Comparison of ENCODE assay signal across 8 mouse cellular contexts in the genomic region with DNA sequence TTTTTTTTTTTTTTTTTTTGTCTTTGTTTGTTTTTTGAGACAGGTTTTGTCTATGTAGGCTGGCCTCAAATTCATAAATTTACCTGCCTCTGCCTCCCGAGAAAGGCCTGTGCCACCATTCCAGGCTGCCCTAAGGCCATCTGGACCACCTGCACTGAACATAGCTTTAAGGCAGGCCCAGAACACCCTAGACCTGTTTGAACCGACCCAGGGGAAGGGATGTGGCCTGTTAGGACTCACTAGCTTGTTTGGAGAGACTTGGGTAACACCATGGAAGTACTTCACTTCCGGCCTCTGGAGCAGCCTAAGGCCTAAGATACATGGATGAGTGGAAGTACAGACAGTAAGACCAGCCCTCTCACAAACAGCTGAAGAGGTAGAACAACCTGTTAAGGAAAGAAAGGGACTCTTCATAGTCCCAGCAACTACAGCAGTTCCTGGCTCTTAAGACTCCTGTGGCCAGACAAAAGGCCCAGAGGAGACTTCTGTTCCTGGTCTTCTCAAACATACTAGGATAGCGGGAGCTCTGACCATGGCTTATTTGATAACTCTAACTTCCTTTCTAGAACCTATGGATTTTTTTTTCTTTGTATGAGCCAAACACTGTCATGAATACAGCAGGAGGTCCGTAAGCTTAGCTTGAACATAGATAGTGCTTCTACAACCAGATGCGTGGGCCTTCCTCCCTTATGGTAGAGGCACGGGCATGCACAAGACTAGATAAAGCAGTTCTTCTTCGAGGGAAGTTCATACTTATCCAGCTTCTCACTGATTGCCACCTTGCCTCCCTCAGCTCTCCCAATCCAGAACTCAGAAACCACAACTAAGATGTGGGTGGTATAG. TPM values are rescaled to one million over a fixed set of nuclear protein-coding genes. Genes with fewer than 3 reads are reported as not detected.
DNase-seq lines count a peak whose midpoint lies in the region; ATAC-seq and TF ChIP-seq lines count a peak whose summit lies in the region.

No protein-coding gene starts in this region.

- H3K9me3 ChIP-seq in limb, embryonic 15.5 days, result no peaks in the 10 kb centered on the region

- peak; percentile 16 for DNase-seq in embryo, embryonic 10 days (ENCODE audit: low spot score)
- no peak for DNase-seq in embryo, embryonic 11 days
- DNase-seq in thymus, postnatal 0 days (ENCODE audit: low spot score), result peak; percentile 38
- DNase-seq in thymus, postnatal 25 days, result no peak
- no peak for DNase-seq in left cerebral cortex, postnatal 36 days (ENCODE audit: low spot score in 2 of 2)
- no peak for DNase-seq in adrenal gland, postnatal 4 days (ENCODE audit: low spot score in 2 of 2)

- H3K4me3 ChIP-seq in limb, embryonic 15.5 days, result no peak overlapping the region
- no peak overlapping the region for H3K4me3 ChIP-seq in small intestine, adult 2 months (ENCODE audit: low read depth, low read length)

- no peak for ATAC-seq in limb, embryonic 15.5 days (ENCODE audit: insufficient number of reproducible peaks, low FRiP score, low TSS enrichment, low read depth)

- peaks cover 32% of the 10 kb centered on the region for H3K4me1 ChIP-seq in limb, embryonic 15.5 days
- H3K4me1 ChIP-seq in small intestine, adult 2 months (ENCODE audit: control insufficient read depth, insufficient read depth, insufficient read length, low read length), result peaks cover 13% of the 10 kb centered on the region

- peaks cover 4% of the 10 kb centered on the region; the same call in 1 of the 2 replicates for H3K36me3 ChIP-seq in limb, embryonic 15.5 days
- H3K36me3 ChIP-seq in small intestine, adult 2 months (ENCODE audit: control insufficient read depth, insufficient read depth, low read length), result no peaks in the 10 kb centered on the region

- WGBS in limb, embryonic 15.5 days, result 81% methylated on average over 8 of the region's 8 CpGs
- WGBS in small intestine, adult 2 months, result 88% methylated on average over 8 of the region's 8 CpGs

- H3K4me2 ChIP-seq in limb, embryonic 15.5 days, result peak overlapping the region; percentile 69

- no peak overlapping the region for H3K9ac ChIP-seq in limb, embryonic 15.5 days

- H3K27ac ChIP-seq in limb, embryonic 15.5 days, result peak overlapping the region; percentile 100
- H3K27ac ChIP-seq in small intestine, adult 2 months (ENCODE audit: insufficient read depth, low read depth, low read length), result 0 out of 2 replicates have a peak overlapping the region, but pooled peaks have one; percentile 63

- intact Hi-C loops in left cerebral cortex, postnatal 36 days (cut with DNase I), result no loop called here

- no peaks in the 10 kb centered on the region for H3K27me3 ChIP-seq in limb, embryonic 15.5 days
- H3K27me3 ChIP-seq in small intestine, adult 2 months (ENCODE audit: control insufficient read depth, insufficient read depth, low read length), result no peaks in the 10 kb centered on the region

- TF ChIP-seq CTCF in small intestine, adult 2 months (IDR thresholded peaks at IDR 0.05; ENCODE audit: extremely low read depth, insufficient read length, insufficient replicate concordance, low read depth, low read length), result no peak

- no peak for TF ChIP-seq POLR2A in small intestine, adult 2 months (IDR thresholded peaks at IDR 0.05; ENCODE audit: low read depth, low read length)

RNA-seq across cellular contexts. Expression of a gene that starts 2.5 kb away (rescaled TPM):
- polyA plus RNA-seq in thymus, postnatal 0 days (2015; fragmentation: Nextera tagmentation; extraction: Ambion mirVana), result 3,795 and 4,477 TPM in 2 replicates
- 1,783 and 2,088 TPM in 2 replicates for polyA plus RNA-seq in limb, embryonic 15.5 days (2015; fragmentation: Nextera tagmentation; extraction: Ambion mirVana)
- 212 and 749 TPM in 2 replicates for polyA plus RNA-seq in small intestine, adult 2 months (2012; rRNA removed)
- total RNA-seq in left cerebral cortex, postnatal 36 days (2021), result 100 to 1,000 TPM; 384 TPM
- 1,000 to 10,000 TPM; 1,215 to 1,376 TPM for total RNA-seq in adrenal gland, postnatal 4 days (2021)

RNA-seq across cellular contexts. Expression of a gene that starts 58.4 kb away (rescaled TPM):
- 52.2 and 55.4 TPM in 2 replicates for polyA plus RNA-seq in thymus, postnatal 0 days (2015; fragmentation: Nextera tagmentation; extraction: Ambion mirVana)
- polyA plus RNA-seq in limb, embryonic 15.5 days (2015; fragmentation: Nextera tagmentation; extraction: Ambion mirVana), result 65.5 and 66.5 TPM in 2 replicates
- 4.0 and 9.7 TPM in 2 replicates for polyA plus RNA-seq in small intestine, adult 2 months (2012; rRNA removed)
- total RNA-seq in left cerebral cortex, postnatal 36 days (2021), result 10 to 100 TPM; 53.3 to 62.6 TPM
- 10 to 100 TPM; 35.8 to 35.9 TPM for total RNA-seq in adrenal gland, postnatal 4 days (2021)

RNA-seq across cellular contexts. Expression of a gene that starts 58.7 kb away (rescaled TPM):
- polyA plus RNA-seq in thymus, postnatal 0 days (2015; fragmentation: Nextera tagmentation; extraction: Ambion mirVana), result 35.2 and 36.5 TPM in 2 replicates
- polyA plus RNA-seq in limb, embryonic 15.5 days (2015; fragmentation: Nextera tagmentation; extraction: Ambion mirVana), result 36.0 and 36.6 TPM in 2 replicates
- polyA plus RNA-seq in small intestine, adult 2 months (2012; rRNA removed), result 10.7 and 18.4 TPM in 2 replicates
- total RNA-seq in left cerebral cortex, postnatal 36 days (2021), result 10 to 100 TPM; 25.2 to 25.8 TPM
- 10 to 100 TPM; 22.2 to 24.2 TPM for total RNA-seq in adrenal gland, postnatal 4 days (2021)

Comparison
In these comparisons a context has a peak if more than half of its experiments do, and no peak if none do; other contexts are left out.
1. DNase-seq: peak in embryo, embryonic 10 days (single experiment) and thymus, postnatal 0 days (single experiment); none in embryo, embryonic 11 days (single experiment), thymus, postnatal 25 days (single experiment), left cerebral cortex, postnatal 36 days (0 of 2) and adrenal gland, postnatal 4 days (0 of 2).